Mouse (Mus musculus): ENCODE data around the gene Nbea.

- TF ChIP-seq GATA1 (IDR thresholded peaks at IDR 0.05; ENCODE audit: low read length), result no peak
- no peak for TF ChIP-seq TAL1 (IDR thresholded peaks at IDR 0.05; ENCODE audit: low read length)
These were observed 366.7 kb downstream of the Nbea start for GRCm38 (mm10) chr3:55816638-55817375.

All from erythroblast, embryonic 14.5 days (primary cell).